Mouse (Mus musculus): ENCODE measurements at regions not wholly inside any gene's neighbourhood (a gene's known extent, or its start where the extent isn't known, plus 50 kb on each side); places are given as distances from the start of the nearest gene placed in this dataset.

DNA sequence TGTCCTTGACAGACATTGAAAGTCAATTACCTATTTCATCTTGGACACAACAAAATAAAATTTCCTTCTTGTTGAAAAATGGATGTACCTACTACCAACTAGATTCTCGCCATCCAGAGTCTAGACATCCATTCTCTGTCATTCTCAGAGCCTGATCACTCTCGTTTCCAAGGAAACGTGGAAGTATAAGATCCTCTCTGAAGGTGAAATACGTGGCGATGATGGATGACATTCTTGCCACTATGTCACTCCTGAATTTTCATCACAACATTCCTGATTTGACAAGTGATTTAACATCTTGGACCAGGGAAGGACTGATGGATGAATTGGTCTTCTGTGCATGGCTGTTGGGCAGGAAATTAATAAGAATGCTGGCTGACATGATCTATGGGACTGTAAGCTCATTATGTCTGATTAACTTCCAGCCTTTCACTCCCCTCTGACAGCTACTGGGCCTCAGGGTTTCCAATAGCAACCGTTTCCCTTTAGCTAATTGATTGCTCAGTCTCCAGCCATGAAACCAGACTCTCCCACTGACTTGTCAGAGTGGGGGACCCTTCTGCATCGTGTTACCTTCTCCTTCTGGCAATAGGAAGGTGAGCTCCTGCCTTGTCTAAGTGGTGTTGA lies 140.7 kb upstream of the Gm12728 start:
- Histone ChIP-seq H3K36me3 (ENCODE audit: control insufficient read depth, insufficient read depth, low read length) (no peaks in the 10 kb centered on the region), H3K27me3 (replicated peaks; ENCODE audit: control insufficient read depth, insufficient read depth, low read length) (no peaks in the 10 kb centered on the region), H3K4me2 (ENCODE audit: low read length) (no peak overlapping the region), H3K9ac (ENCODE audit: low read depth, low read length) (no peak overlapping the region), H3K27ac (ENCODE audit: low read depth, low read length) (no peak overlapping the region), H3K4me1 (ENCODE audit: control insufficient read depth, insufficient read depth, low read depth, low read length) (no peaks in the 10 kb centered on the region), H3K4me3 (ENCODE audit: low read length) (no peak overlapping the region), H3K9me3 (ENCODE audit: control insufficient read depth, low read length) (no peaks in the 10 kb centered on the region)
- WGBS = 30% methylated on average over 7 of the region's 7 CpGs
- ATAC-seq = peak; percentile 87

DNA sequence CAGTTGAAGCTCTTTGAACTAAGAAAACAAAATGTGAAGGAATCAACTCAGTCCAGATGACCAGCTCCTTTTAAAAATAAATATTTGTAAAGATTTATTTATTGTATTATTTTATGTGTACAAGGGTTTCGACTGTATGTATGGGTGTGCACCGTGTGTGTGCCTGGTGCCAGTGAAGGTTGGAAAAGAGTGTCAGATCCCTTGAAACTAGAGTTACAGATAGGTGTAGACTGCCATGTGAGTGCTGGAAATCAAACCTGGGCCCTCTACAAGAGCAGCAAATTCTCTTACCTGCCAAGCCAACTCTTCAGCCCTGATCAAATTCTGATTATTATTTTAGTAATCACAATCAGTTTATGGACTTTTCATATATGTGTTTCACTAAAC lies 140.2 kb upstream of the Gm12728 start:
- Histone ChIP-seq H3K4me1 (ENCODE audit: control insufficient read depth, insufficient read depth, low read depth, low read length) (no peaks in the 10 kb centered on the region), H3K9me3 (ENCODE audit: control insufficient read depth, low read length) (no peaks in the 10 kb centered on the region), H3K36me3 (ENCODE audit: control insufficient read depth, insufficient read depth, low read length) (no peaks in the 10 kb centered on the region), H3K4me2 (ENCODE audit: low read length) (no peak overlapping the region), H3K27ac (ENCODE audit: low read depth, low read length) (no peak overlapping the region), H3K9ac (ENCODE audit: low read depth, low read length) (no peak overlapping the region), H3K27me3 (replicated peaks; ENCODE audit: control insufficient read depth, insufficient read depth, low read length) (no peaks in the 10 kb centered on the region), H3K4me3 (ENCODE audit: low read length) (no peak overlapping the region)
- no peak for ATAC-seq
- WGBS = 88% methylated on average over 2 of the region's 2 CpGs

DNA sequence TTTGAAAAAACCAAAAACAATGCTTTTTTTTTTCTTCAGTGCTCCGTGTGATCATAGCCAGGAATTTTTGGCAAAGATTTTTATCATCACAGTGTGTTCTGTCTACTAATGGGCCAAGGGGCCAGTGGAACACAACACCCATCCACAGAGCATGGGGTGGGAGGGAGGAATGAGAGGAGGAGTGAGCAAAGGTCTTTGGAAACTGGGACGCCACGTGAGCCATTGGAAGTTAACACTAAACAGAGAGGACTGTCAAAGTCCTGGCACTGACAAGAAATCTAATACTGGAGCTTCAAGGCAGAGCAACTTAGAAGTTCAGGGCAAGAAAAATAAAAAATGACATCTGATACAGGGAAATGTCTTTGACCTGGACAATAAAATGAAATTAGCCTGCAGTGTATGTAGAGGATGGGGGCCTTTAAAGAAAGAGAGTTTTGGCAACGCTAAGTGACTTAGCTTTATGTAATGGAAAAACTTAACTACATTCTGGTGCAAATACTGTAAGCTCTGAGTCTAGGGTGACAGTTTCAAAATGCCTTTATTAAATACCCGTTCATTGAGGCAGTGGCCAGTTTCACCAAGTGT lies 133.5 kb upstream of the Gm12728 start:
- Histone ChIP-seq H3K27ac (ENCODE audit: low read depth, low read length) (no peak overlapping the region), H3K4me2 (ENCODE audit: low read length) (no peak overlapping the region), H3K9me3 (ENCODE audit: control insufficient read depth, low read length) (no peaks in the 10 kb centered on the region), H3K9ac (ENCODE audit: low read depth, low read length) (no peak overlapping the region), H3K4me3 (ENCODE audit: low read length) (no peak overlapping the region), H3K36me3 (ENCODE audit: control insufficient read depth, insufficient read depth, low read length) (no peaks in the 10 kb centered on the region), H3K27me3 (replicated peaks; ENCODE audit: control insufficient read depth, insufficient read depth, low read length) (no peaks in the 10 kb centered on the region), H3K4me1 (ENCODE audit: control insufficient read depth, insufficient read depth, low read depth, low read length) (no peaks in the 10 kb centered on the region)
- no peak for ATAC-seq
- WGBS = 75% methylated on average over 5 of the region's 5 CpGs

DNA sequence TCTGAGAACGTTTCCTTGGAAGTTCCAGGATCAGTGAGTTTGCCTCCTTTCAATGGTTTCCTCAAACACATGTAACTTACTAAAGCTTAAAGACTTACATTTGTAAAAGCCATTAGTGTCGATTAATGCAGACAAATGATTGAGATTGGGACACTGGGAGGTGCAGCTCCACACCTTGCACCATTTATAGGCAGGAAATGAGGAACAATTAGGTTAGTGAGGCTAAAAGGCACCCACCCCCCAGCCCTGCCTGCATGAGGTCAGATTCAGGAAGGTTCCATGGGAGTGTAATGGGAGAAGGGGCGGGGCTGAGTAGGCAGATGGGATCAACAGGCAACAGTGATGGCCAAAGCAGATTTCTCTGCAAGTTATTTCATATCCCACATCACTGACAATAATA lies 131.1 kb upstream of the Gm12728 start:
- no peak overlapping the region for H3K9ac ChIP-seq (ENCODE audit: low read depth, low read length)
- no peaks in the 10 kb centered on the region for H3K27me3 ChIP-seq (replicated peaks; ENCODE audit: control insufficient read depth, insufficient read depth, low read length)
- H3K36me3 ChIP-seq (ENCODE audit: control insufficient read depth, insufficient read depth, low read length) = no peaks in the 10 kb centered on the region
- ATAC-seq = no peak
- H3K4me1 ChIP-seq (ENCODE audit: control insufficient read depth, insufficient read depth, low read depth, low read length) = no peaks in the 10 kb centered on the region
- no peaks in the 10 kb centered on the region for H3K9me3 ChIP-seq (ENCODE audit: control insufficient read depth, low read length)
- H3K4me3 ChIP-seq (ENCODE audit: low read length) = no peak overlapping the region
- 70% methylated on average over 3 of the region's 3 CpGs for WGBS
- H3K27ac ChIP-seq (ENCODE audit: low read depth, low read length) = no peak overlapping the region
- no peak overlapping the region for H3K4me2 ChIP-seq (ENCODE audit: low read length)

DNA sequence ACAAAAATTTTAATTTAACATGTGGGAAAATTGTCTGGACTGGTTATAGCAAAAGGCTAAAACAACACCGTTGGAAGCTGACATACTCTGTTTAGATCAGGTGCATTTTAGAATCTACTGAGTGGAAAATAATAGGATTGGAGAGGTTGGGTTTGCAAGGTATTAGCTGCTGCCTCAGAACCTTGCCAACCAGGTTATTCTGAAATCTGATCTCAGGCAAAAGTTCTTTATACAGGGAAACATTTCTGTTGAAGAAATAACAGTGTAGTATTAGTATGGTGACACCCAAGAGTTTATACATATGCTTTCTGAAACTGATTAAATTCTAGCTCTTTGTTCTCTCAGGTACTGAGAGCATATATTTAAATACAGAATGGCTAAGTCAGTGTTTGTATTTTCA lies 113.0 kb upstream of the Gm12728 start:
- ATAC-seq = no peak
- Histone ChIP-seq H3K4me3 (ENCODE audit: low read length) (no peak overlapping the region), H3K4me2 (ENCODE audit: low read length) (no peak overlapping the region), H3K36me3 (ENCODE audit: control insufficient read depth, insufficient read depth, low read length) (no peaks in the 10 kb centered on the region), H3K9ac (ENCODE audit: low read depth, low read length) (no peak overlapping the region), H3K27ac (ENCODE audit: low read depth, low read length) (no peak overlapping the region), H3K4me1 (ENCODE audit: control insufficient read depth, insufficient read depth, low read depth, low read length) (no peaks in the 10 kb centered on the region), H3K9me3 (ENCODE audit: control insufficient read depth, low read length) (no peaks in the 10 kb centered on the region), H3K27me3 (replicated peaks; ENCODE audit: control insufficient read depth, insufficient read depth, low read length) (no peaks in the 10 kb centered on the region)
- 85% methylated on average over 1 of the region's 1 CpGs for WGBS

DNA sequence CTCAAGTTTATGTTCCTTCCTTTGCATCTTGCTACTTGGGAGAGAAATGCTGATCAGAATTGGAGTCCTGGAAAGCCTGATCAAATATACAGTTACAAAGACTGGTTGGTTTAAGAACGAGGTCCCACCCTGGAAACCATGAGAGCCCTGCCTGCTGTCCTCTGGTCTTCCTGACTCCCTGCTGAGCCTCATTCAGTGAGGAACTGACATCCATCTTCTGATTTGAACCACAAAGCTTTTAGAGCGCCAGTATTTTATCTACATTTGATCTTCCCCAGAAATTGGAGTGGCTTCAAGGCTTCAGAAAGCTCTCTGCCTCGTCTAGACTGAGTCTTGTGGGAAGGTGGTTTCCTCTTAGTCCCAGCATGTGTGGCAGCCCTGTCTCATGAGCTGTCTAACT lies 99.0 kb upstream of the Gm12728 start:
- no peak for ATAC-seq
- H3K27me3 ChIP-seq (replicated peaks; ENCODE audit: control insufficient read depth, insufficient read depth, low read length) = no peaks in the 10 kb centered on the region
- H3K36me3 ChIP-seq (ENCODE audit: control insufficient read depth, insufficient read depth, low read length) = no peaks in the 10 kb centered on the region
- H3K4me2 ChIP-seq (ENCODE audit: low read length) = no peak overlapping the region
- H3K4me1 ChIP-seq (ENCODE audit: control insufficient read depth, insufficient read depth, low read depth, low read length) = no peaks in the 10 kb centered on the region
- no peak overlapping the region for H3K27ac ChIP-seq (ENCODE audit: low read depth, low read length)
- H3K9ac ChIP-seq (ENCODE audit: low read depth, low read length) = no peak overlapping the region
- no peak overlapping the region for H3K4me3 ChIP-seq (ENCODE audit: low read length)
- WGBS = 36% methylated on average over 3 of the region's 3 CpGs
- H3K9me3 ChIP-seq (ENCODE audit: control insufficient read depth, low read length) = no peaks in the 10 kb centered on the region

DNA sequence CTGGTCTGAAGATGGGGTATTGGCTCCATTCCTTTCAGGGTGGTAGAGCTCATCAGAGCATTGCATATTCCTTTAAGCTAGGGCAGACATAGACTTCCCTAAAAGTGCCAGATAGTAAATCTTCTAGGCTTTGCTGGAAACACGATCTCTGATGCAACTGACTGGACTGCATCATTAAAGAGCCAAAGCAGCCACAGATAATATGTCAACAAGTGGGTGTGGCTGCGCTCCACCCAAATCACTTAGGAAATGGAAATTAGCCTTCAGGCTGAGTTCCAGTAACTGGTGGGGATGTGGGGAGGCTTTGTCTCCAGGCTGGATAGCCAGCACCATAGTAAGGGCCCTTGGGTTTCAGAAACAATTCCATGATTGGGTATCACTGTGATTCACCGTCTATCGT lies 97.3 kb upstream of the Gm12728 start:
- 92% methylated on average over 4 of the region's 4 CpGs for WGBS

DNA sequence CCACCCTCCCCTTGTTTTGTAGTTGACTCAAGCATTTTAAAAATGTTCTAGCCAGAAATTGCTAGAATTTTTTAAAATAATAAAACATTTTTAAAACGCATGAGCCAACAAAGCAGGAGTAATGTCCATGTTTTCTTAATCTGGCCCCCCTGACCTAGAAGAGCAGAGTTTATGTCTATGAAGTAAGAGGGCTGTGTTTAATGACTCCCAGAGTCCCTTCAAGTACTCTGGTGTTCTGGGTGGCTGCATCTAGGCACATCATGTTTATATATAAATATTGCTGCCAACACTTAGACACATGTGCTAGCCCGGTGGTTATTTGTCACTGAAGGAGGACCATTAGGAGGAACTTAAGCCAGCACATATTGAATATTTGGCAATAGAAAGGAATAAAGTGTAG lies 93.8 kb upstream of the Gm12728 start:
- H3K27ac ChIP-seq (ENCODE audit: low read depth, low read length) = no peak overlapping the region
- H3K4me1 ChIP-seq (ENCODE audit: control insufficient read depth, insufficient read depth, low read depth, low read length) = no peaks in the 10 kb centered on the region
- ATAC-seq = no peak
- no peaks in the 10 kb centered on the region for H3K36me3 ChIP-seq (ENCODE audit: control insufficient read depth, insufficient read depth, low read length)
- no peaks in the 10 kb centered on the region for H3K27me3 ChIP-seq (replicated peaks; ENCODE audit: control insufficient read depth, insufficient read depth, low read length)
- H3K9ac ChIP-seq (ENCODE audit: low read depth, low read length) = no peak overlapping the region
- no peak overlapping the region for H3K4me3 ChIP-seq (ENCODE audit: low read length)
- no peaks in the 10 kb centered on the region for H3K9me3 ChIP-seq (ENCODE audit: control insufficient read depth, low read length)
- H3K4me2 ChIP-seq (ENCODE audit: low read length) = no peak overlapping the region
- 84% methylated on average over 2 of the region's 2 CpGs for WGBS

More for the DNA sequence above, 97.3 kb upstream of the Gm12728 start:
- Histone ChIP-seq H3K4me2 (ENCODE audit: low read length) (no peak overlapping the region), H3K4me1 (ENCODE audit: control insufficient read depth, insufficient read depth, low read depth, low read length) (no peaks in the 10 kb centered on the region), H3K9me3 (ENCODE audit: control insufficient read depth, low read length) (no peaks in the 10 kb centered on the region), H3K9ac (ENCODE audit: low read depth, low read length) (no peak overlapping the region), H3K4me3 (ENCODE audit: low read length) (no peak overlapping the region), H3K27me3 (replicated peaks; ENCODE audit: control insufficient read depth, insufficient read depth, low read length) (no peaks in the 10 kb centered on the region), H3K27ac (ENCODE audit: low read depth, low read length) (no peak overlapping the region), H3K36me3 (ENCODE audit: control insufficient read depth, insufficient read depth, low read length) (no peaks in the 10 kb centered on the region)
- no peak for ATAC-seq

DNA sequence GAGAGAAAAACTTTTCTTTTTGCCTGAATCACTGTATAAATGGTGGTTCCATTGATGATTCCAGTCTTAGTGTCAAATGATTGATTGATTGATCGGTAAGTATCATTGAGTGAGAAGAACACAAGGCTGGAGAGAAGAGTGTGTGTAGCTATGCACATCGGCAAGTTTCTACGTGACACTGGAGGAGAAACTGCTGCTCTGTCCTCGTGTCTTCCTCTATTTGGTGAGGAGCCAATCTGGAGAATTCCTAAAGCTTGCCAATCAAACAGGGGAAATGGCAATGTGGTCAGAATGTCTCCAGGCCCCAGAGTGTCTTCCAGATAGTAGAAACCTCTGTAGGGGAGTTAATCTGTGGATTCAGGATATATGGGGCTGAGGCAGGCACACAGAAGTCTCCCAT lies 92.5 kb upstream of the Gm12728 start:
- Histone ChIP-seq H3K4me2 (ENCODE audit: low read length) (no peak overlapping the region), H3K27me3 (replicated peaks; ENCODE audit: control insufficient read depth, insufficient read depth, low read length) (no peaks in the 10 kb centered on the region), H3K9me3 (ENCODE audit: control insufficient read depth, low read length) (no peaks in the 10 kb centered on the region), H3K27ac (ENCODE audit: low read depth, low read length) (no peak overlapping the region), H3K9ac (ENCODE audit: low read depth, low read length) (no peak overlapping the region), H3K4me3 (ENCODE audit: low read length) (no peak overlapping the region), H3K36me3 (ENCODE audit: control insufficient read depth, insufficient read depth, low read length) (no peaks in the 10 kb centered on the region), H3K4me1 (ENCODE audit: control insufficient read depth, insufficient read depth, low read depth, low read length) (no peaks in the 10 kb centered on the region)
- ATAC-seq = no peak
- WGBS = 89% methylated on average over 4 of the region's 4 CpGs

DNA sequence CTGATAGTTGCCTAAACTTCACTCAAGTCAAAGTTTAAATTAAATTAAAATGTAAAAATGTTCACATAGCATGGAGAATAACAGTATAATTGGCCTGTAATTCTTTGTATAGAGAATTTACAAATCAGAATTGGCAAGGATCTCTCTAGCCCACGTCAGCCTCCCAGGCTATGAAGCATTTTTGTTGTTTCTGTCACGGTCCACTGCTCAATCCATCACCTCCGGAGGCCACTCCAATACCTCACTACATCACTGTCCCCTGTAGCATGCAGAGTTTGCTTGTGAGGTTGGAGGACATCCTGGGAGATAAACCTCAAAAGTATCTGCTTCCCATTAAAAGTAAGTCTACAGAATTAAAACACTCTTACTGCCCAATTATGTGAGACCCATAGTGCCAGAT lies 87.6 kb upstream of the Gm12728 start:
- Histone ChIP-seq H3K4me1 (ENCODE audit: control insufficient read depth, insufficient read depth, low read depth, low read length) (no peaks in the 10 kb centered on the region), H3K36me3 (ENCODE audit: control insufficient read depth, insufficient read depth, low read length) (no peaks in the 10 kb centered on the region), H3K9ac (ENCODE audit: low read depth, low read length) (no peak overlapping the region), H3K4me3 (ENCODE audit: low read length) (no peak overlapping the region), H3K27ac (ENCODE audit: low read depth, low read length) (no peak overlapping the region), H3K4me2 (ENCODE audit: low read length) (no peak overlapping the region), H3K27me3 (replicated peaks; ENCODE audit: control insufficient read depth, insufficient read depth, low read length) (no peaks in the 10 kb centered on the region), H3K9me3 (ENCODE audit: control insufficient read depth, low read length) (no peaks in the 10 kb centered on the region)
- ATAC-seq = no peak
- WGBS = 34% methylated on average over 3 of the region's 3 CpGs
